Mouse (Mus musculus): ENCODE data around the gene Zbtb37. TPM values are rescaled to one million over a fixed set of nuclear protein-coding genes. Genes with fewer than 3 reads are reported as not detected.
"Not testable (repeated sequence)": the region's sequence is repeated elsewhere in the genome, so short reads cannot be mapped to it uniquely, and the experiment has no call there.

Zbtb37 gene
- polyA plus RNA-seq, 1 experiment from 2014 or later: 9.9 TPM

DNA sequence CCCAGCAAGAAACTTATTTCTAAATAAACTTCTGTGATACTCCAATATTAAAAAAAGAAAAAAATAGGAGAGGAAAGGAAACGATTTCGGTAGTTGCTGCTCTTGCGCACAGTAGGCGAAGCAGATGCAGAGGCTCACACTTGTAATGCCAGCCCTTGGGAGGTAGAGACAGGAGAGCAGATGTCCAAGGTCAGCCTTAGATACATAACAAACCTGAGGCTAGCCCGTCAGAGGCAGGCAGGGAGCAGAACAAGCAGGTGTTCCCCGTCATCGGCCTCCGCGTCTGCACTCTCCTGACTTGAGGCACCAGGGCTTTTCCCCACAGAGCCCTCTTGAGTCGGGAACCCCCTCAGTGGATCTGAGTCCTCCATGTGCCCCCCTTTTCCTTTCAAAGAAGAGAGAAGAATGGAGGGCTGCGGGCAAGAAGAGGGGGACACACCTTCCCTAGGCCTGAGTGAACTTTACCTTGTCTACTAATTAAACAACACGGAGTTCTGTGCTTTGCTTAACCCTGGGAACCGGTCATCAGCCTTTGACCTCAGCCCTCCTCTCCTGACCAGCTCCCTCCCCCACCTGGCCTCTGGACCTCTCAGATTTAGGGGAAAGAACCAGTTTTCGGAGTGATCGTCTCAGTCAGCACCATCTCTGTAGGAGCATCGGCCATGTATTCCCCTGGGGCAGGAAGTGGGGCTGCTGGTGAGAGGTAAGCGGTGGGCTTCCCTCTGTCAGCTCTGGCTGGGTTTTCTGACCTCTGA lies 47.6 kb downstream of the Zbtb37 start:
- no peaks in the 10 kb centered on the region for H3K4me1 ChIP-seq
- H3K27ac ChIP-seq: no peak overlapping the region
- no peak overlapping the region for H3K9ac ChIP-seq
- no peak overlapping the region for H3K4me3 ChIP-seq (replicated peaks)
- ATAC-seq (ENCODE audit: low FRiP score): no peak
- WGBS: 88% methylated on average over 17 of the region's 17 CpGs
- no peaks in the 10 kb centered on the region for H3K9me3 ChIP-seq
- H3K27me3 ChIP-seq: no peaks in the 10 kb centered on the region
- H3K4me2 ChIP-seq: no peak overlapping the region
- no peaks in the 10 kb centered on the region for H3K36me3 ChIP-seq (replicated peaks)

DNA sequence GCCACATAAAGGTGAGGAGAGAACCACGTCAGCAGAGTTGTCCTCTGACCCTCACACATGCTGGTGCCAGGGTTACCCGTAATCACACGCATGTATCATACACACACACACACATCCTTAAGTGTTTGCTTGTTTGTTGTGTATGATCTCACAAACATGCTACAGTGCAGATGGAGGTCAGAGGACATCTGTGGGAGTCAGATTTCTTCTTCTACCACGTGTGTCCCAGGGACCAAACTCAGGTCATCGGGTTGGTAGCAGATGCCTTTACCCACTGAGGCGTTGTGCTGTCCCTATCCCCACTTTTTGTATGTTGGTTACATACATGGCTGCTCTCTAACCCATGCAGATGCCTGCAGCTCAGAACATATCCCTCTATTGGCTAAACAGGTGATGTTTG lies 49.2 kb downstream of the Zbtb37 start:
- Histone ChIP-seq H3K9ac (no peak overlapping the region), H3K27me3 (no peaks in the 10 kb centered on the region), H3K4me2 (no peak overlapping the region), H3K27ac (no peak overlapping the region), H3K36me3 (replicated peaks) (no peaks in the 10 kb centered on the region), H3K4me3 (replicated peaks) (no peak overlapping the region), H3K9me3 (no peaks in the 10 kb centered on the region), H3K4me1 (no peaks in the 10 kb centered on the region)
- 89% methylated on average over 6 of the region's 6 CpGs for WGBS
- ATAC-seq (ENCODE audit: low FRiP score): no peak

DNA sequence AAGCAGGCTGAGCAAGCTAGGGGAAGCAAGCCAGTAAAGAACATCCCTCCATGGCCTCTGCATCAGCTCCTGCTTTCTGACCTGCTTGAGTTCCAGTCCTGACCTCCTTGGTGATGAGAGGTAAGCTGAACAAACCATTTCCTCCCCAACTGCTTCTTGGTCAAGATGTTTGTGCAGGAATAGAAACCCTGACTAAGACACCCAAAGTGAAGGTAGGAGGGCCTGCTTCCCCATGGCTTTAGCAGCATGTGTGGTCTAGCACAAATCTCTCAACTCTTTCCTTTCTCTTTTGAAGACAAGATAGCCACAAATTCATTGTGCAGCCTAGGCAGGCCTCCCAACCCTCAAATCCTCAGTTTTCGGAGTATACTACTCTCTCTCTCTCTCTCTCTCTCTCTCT lies 49.9 kb downstream of the Zbtb37 start:
- not testable (repeated sequence) for H3K27me3 ChIP-seq; H3K36me3 ChIP-seq (replicated peaks); H3K4me3 ChIP-seq (replicated peaks); H3K4me1 ChIP-seq; ATAC-seq (ENCODE audit: low FRiP score); H3K4me2 ChIP-seq; H3K27ac ChIP-seq; H3K9ac ChIP-seq; H3K9me3 ChIP-seq
- WGBS: 82% methylated on average over 1 of the region's 1 CpGs

GRCm38 (mm10) chr1:160982887-160983286 lies 51.8 kb downstream of the Zbtb37 start:
- no peak for ATAC-seq (ENCODE audit: low FRiP score)
- WGBS: 91% methylated on average over 3 of the region's 3 CpGs
- Histone ChIP-seq H3K4me1 (no peaks in the 10 kb centered on the region), H3K4me2 (no peak overlapping the region), H3K27ac (no peak overlapping the region), H3K9me3 (no peaks in the 10 kb centered on the region), H3K4me3 (replicated peaks) (no peak overlapping the region), H3K36me3 (replicated peaks) (no peaks in the 10 kb centered on the region), H3K9ac (no peak overlapping the region), H3K27me3 (no peaks in the 10 kb centered on the region)

DNA sequence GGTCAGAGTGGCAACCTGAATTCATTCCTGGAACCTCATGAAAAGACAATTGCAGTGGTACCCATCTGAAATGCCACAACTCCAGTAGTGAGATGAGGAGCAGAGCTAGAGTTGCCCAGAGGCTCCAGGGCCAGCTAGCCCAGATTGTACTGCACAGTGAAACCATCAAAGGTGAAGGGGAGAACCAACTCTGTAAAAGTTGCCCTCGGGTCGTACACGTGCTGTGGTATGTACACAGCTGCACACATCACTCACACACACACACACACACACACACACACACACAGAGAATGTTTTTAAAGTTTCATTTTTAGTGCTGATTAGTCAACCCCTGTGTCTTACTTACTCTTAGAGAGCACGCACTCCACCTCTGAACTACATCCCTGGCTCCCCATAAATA lies 53.3 kb downstream of the Zbtb37 start:
- Histone ChIP-seq H3K27me3 (no peaks in the 10 kb centered on the region), H3K4me1 (no peaks in the 10 kb centered on the region), H3K27ac (no peak overlapping the region), H3K4me3 (replicated peaks) (no peak overlapping the region), H3K9me3 (no peaks in the 10 kb centered on the region), H3K36me3 (replicated peaks) (no peaks in the 10 kb centered on the region; the same call in 1 of the 2 replicates), H3K9ac (no peak overlapping the region), H3K4me2 (no peak overlapping the region)
- ATAC-seq (ENCODE audit: low FRiP score): no peak
- WGBS: 98% methylated on average over 4 of the region's 4 CpGs

DNA sequence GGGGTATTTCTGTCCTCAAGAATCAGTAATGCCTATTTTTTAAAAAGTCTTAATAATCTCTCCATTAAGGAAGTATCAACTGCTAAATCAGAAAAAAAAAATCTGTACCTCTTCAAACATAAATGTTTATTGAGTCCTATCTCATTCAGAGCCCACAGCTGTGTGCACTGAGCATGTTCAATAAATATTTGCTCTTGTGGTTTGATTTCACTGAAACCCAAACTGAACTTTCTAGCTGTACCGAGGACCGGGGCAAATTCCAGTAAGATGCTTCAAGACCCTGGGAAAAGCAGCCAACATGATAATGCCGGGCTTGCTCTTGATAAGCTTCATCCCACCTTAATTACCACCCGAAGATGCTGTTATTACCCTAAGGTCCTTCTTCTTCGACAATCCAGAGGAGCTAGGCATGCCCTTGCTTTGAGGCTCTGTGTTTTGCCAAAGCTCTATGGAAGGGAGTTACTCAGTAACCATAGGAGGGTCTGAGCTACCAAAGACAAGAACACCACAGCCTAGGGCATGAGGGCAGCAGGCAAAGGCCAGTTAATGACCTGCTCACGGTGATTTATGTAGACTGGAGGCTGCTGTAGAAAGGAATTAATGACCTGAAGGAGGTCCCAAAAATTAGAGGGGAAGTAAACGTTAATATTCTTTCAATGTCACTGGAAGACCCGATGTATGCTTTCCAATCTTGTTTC lies 54.0 kb downstream of the Zbtb37 start:
- Histone ChIP-seq H3K4me1 (no peaks in the 10 kb centered on the region), H3K27ac (no peak overlapping the region), H3K9me3 (no peaks in the 10 kb centered on the region), H3K36me3 (replicated peaks) (no peaks in the 10 kb centered on the region; the same call in 1 of the 2 replicates), H3K4me2 (no peak overlapping the region), H3K4me3 (replicated peaks) (no peak overlapping the region), H3K9ac (no peak overlapping the region), H3K27me3 (no peaks in the 10 kb centered on the region)
- no peak for ATAC-seq (ENCODE audit: low FRiP score)
- WGBS: 87% methylated on average over 8 of the region's 8 CpGs

GRCm38 (mm10) chr1:160980021-160980420 lies 54.6 kb downstream of the Zbtb37 start:
- no peak for ATAC-seq (ENCODE audit: low FRiP score)
- Histone ChIP-seq H3K27me3 (no peaks in the 10 kb centered on the region), H3K4me3 (replicated peaks) (no peak overlapping the region), H3K4me2 (no peak overlapping the region), H3K4me1 (no peaks in the 10 kb centered on the region), H3K9ac (no peak overlapping the region), H3K27ac (no peak overlapping the region), H3K9me3 (no peaks in the 10 kb centered on the region), H3K36me3 (replicated peaks) (no peaks in the 10 kb centered on the region; the same call in 1 of the 2 replicates)
- 94% methylated on average over 5 of the region's 5 CpGs for WGBS

DNA sequence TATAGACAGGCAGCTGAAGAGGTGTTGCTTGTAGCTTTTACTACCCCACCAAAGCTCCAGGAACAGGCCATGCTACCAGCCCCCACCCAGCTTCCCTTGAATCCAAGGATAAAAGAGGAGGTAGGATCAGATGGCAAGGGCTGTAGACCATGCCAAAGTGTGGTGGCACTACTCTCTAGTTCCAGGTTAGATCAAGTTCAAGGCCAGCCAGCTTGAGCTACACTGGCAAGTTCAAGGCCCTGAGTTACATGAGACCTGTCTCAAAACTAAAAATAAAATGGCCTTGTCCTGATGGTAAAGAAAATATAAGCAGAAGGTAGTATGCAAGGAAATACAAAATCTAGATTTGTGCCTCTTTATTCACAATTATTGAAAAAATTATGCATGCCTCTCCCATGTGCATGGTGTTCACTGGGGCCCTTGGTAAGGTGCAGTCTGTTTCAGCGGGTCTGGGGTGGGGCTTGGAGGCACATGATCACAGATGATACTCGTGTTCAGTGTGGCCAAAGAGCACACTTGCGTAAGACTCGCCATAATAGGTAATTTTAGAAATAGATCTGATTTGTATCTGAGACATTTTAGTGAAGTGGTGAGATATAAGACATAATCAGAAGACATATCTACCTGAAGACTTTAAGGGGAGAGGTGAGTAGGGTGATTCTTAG lies 56.4 kb downstream of the Zbtb37 start, which contains the start of gene Serpinc1:
Serpinc1 (plus strand) TSS at position 515 of the 665 bp plus-strand sequence.
- Histone ChIP-seq H3K4me3 (replicated peaks) (no peak within 1 kb of the TSS), H3K9ac (no peak within 1 kb of the TSS), H3K36me3 (replicated peaks) (no peaks in the 10 kb centered on the region; the same call in 1 of the 2 replicates), H3K4me1 (no peaks in the 10 kb centered on the region), H3K27ac (no peak within 1 kb of the TSS), H3K9me3 (no peaks in the 10 kb centered on the region), H3K27me3 (no peaks in the 10 kb centered on the region), H3K4me2 (no peak within 1 kb of the TSS)
- 94% methylated on average over 4 of the region's 4 CpGs for WGBS
- ATAC-seq (ENCODE audit: low FRiP score): no peak

- Histone ChIP-seq H3K9ac (no peak overlapping the region), H3K36me3 (replicated peaks) (peaks cover 59% of the 10 kb centered on the region), H3K27ac (no peak overlapping the region), H3K9me3 (no peaks in the 10 kb centered on the region), H3K27me3 (no peaks in the 10 kb centered on the region), H3K4me2 (no peak overlapping the region), H3K4me3 (replicated peaks) (no peak overlapping the region), H3K4me1 (no peaks in the 10 kb centered on the region)
- 93% methylated on average over 5 of the region's 5 CpGs for whole genome bisulfite sequencing
- no peak for ATAC-seq (ENCODE audit: low FRiP score)
Measured at GRCm38 (mm10) chr1:160968643-160969042, 66.0 kb downstream of the Zbtb37 start.

- no peak overlapping the region for H3K4me2 ChIP-seq
Measured at GRCm38 (mm10) chr1:160967268-160967667, 67.4 kb downstream of the Zbtb37 start.

GRCm38 (mm10) chr1:160963199-160963598 lies 71.5 kb downstream of the Zbtb37 start:
- Histone ChIP-seq H3K4me1 (no peaks in the 10 kb centered on the region), H3K27ac (no peak overlapping the region), H3K4me2 (no peak overlapping the region), H3K4me3 (replicated peaks) (no peak overlapping the region), H3K36me3 (replicated peaks) (peaks cover 69% of the 10 kb centered on the region), H3K9ac (no peak overlapping the region), H3K9me3 (no peaks in the 10 kb centered on the region), H3K27me3 (no peaks in the 10 kb centered on the region)
- 92% methylated on average over 7 of the region's 7 CpGs for WGBS
- ATAC-seq (ENCODE audit: low FRiP score): no peak

More at GRCm38 (mm10) chr1:160967268-160967667, 67.4 kb downstream of the Zbtb37 start:
- WGBS: 92% methylated on average over 1 of the region's 1 CpGs
- Histone ChIP-seq H3K4me3 (replicated peaks) (no peak overlapping the region), H3K27me3 (no peaks in the 10 kb centered on the region), H3K9me3 (no peaks in the 10 kb centered on the region), H3K9ac (no peak overlapping the region), H3K4me1 (no peaks in the 10 kb centered on the region), H3K27ac (no peak overlapping the region), H3K36me3 (replicated peaks) (peaks cover 71% of the 10 kb centered on the region)
- no peak for ATAC-seq (ENCODE audit: low FRiP score)

Measured in forebrain, embryonic 12.5 days (tissue).